Mouse (Mus musculus): ENCODE measurements around the gene Herpud2.
"Not testable (repeated sequence)": the region's sequence is repeated elsewhere in the genome, so short reads cannot be mapped to it uniquely, and the experiment has no call there.

Herpud2 gene

DNA sequence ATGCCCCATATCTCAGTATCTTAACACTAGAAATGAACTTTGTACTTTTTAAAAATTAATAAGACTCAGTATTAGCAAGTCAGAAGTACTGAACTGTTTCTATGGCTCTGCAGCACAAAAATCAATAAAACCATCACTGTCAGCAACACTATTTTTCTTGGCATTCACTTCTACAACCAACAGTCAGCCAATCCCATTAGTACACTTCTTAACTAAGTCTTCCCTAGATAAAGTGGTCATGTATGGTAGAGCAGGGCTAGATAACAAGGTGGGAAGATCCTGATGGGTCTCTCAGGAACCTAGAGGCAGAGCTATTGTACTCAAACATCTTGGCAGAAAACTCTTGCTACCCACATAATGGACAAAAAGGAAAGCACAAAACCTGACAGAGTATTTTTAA lies 7.7 kb downstream of the Herpud2 start:
- DNase-seq = no peak

DNA sequence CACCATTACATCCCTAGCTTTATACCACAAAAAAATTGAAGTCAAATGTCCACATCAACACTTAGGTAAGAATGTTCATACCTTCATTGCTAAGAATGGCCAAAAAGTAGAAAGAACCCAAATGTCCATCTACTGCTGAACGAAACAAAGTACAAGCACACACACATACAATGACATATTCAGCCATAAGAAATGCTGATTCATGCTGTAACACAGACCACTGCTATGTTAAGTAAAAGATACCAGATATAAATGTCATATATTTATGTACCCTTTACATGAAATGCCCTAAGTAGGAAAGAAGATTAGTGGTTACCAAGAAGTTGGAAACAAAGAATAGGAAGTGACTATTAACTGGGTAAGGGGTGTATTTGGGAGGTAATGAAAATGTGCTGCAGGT lies 8.6 kb downstream of the Herpud2 start:
- DNase-seq = no peak

DNA sequence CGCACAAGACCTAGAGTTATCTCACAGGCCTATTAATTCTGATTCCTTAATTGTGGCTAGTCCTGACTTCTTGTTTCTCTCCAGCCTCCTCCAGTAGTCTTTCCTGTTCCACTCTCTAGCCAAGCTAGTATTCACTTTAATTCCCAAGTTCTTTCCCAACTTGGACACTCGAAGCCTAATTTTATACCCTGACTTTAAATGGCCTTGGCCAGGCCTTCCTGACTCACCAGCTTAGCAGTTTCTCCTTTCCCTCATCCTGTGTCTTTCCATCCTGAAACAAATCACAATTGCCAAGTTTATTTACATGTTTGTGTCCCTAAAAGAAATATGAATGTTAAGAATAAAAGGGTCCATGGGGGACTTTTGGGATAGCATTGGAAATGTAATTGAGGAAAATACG lies 9.6 kb downstream of the Herpud2 start:
- no peak for DNase-seq

DNA sequence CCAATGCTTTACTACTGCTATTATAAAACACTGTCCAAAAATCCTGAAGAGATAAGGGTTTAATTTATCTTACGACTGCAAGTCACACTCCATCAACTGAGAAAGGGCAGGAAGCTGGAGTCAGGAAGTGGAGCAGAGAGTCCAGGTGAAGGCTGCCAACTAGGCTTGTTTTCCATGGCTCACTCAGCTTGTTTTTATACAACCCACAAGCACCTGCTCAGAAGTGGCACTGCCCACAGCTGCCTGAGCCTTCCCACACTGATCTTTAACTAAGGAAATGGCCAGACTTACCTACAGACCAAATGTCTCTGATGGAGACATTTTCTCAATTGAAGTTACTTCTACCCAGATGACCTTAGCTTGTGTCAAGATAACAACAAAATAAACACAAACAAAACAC lies 11.3 kb downstream of the Herpud2 start:
- no peak for DNase-seq

DNA sequence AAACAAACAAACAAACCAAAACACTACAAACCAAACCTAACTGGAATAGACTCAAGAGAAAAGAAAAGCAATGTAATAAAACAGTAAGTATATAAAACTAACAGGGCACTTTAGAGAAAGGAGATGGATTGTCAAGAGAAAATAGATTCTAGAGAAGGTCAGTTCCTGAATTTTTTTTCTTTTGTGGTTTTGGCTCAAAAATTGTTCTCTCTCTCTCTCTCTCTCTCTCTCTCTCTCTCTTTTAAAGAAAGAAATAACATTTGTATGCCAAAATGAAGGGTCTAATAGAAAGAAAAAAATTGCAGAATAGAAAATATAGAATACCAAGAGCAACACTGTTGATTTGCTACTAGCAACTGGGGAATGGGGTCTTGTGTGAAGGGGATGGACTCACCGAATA lies 12.7 kb downstream of the Herpud2 start:
- DNase-seq = no peak

DNA sequence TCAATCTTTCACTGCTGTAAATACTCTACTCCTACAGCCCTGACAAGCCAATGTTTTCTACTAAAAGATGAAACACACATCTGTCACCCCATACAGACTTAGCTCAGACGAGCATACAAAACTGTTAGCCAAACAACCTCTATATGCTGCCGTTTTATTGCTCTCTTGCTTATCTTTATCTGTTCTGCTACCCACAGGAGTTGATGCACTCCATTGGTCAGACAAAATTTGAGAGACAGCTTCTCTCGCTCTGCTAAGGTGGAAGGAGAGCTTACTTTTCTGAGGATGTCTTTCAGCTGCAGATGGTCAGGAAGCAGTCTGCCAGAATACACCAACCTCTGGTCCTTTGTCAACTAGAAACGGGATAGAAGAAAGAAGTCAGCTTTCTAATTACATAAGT lies 18.7 kb downstream of the Herpud2 start:
- no peak for DNase-seq

DNA sequence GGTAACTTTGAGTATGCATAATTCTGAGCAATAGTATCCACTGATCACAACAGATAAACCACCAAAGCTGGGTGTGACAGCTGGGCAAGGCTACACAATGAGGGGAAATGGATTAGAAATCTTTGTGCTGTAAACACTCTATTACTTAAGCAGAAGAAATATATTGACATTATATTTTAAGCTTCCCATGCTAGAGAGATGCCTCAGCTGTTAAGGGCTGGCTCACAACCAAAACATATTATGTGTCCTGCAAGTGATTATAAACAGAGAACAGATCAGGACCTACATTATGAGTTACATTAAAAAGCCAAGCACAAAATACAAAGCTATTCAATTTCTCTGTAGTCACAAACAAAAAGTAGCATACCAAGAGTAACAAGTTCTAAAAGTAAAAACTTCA lies 19.4 kb downstream of the Herpud2 start:
- no peak for DNase-seq

DNA sequence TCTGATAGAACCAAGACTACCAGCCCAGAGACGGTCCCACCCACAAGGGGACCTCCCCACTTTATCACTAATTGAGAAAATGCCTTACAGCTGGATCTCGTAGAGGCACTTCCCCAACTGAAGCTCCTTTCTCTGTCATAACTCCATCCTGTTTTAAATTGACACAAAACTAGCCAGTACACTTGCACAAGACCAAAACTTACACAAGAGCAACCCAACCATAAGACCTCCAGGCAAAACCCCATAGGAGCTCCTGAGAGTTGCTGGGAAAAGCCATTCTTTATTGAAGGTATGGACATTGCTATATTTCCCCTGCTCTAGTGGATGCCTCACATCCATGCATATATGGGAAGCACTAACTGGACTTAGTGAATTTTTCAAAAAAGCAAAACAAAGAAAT lies 27.6 kb downstream of the Herpud2 start:
- no peak for DNase-seq

DNA sequence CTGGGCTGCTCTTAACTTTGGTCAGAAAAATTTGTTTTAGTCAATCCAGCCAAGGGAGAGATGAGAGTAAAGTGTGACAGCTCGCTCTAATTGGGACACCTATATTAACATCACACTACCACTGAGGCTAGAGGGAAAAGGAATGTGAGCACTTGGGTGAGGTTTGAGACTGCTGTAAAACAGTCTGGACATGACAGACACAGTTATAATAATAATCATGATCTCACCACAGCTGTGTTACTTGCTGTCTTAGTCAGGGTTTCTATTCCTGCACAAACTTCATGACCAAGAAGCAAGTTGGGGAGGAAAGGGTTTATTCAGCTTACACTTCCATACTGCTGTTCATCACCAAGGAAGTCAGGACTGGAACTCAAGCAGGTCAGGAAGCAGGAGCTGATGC lies 28.0 kb downstream of the Herpud2 start:
- not testable (repeated sequence) for DNase-seq

DNA sequence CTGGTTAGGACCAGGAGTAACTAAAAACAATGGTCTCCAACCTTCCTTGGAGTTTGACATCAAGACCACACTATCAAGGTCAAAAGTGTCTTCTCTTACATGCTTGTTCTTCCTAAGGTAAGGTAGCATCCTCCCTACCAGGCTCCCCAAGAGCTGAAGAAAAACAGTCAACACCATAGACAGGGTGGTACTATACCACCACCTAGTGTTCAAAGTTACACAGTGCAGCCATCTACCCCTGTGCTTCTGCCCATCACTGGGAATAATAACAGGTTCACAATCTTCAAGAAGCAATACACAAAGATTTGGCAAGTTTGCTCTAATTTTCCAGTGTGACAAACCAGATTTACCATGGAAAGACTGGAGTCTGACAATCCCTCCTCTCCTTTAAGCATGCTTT lies 47.0 kb downstream of the Herpud2 start:
- no peak for DNase-seq

DNA sequence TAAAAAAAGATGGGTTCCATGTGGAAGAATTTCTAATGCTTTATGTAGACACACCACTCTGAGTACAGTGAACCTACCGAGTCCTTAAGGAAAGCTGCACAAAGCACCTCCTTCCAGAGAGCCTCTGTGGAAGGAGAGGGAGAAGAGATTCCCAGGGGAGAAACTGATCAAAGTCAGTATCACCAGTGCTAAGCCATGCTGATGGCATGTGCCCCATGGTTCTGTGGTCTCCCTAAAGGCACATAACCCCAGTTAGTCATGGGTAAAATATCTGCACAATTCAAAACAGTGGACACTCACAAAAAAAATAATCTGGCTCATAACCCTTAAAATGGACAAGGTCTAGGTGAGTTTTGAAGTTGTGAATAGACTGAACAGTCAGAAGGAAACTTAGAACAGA lies 48.7 kb downstream of the Herpud2 start:
- no peak for DNase-seq

DNA sequence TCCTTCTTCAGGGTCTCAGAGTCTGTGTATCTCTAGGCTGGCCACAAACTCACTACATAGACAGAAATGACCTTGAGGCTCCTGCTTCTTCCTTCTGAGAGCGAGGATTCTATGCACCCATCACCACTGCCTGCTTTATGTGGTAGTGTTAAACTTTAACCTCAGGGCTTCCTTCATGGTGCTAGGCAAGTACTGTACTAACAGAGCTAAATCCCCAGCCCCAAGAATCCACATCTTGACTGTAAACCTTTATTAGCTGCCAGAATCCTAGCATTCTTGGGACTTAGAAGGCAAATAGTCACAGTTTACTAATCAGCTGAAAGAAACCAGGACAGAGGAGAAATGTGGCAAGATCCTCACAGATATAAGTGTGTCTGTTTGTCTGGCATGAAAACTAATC lies 60.8 kb downstream of the Herpud2 start:
- DNase-seq = no peak

DNA sequence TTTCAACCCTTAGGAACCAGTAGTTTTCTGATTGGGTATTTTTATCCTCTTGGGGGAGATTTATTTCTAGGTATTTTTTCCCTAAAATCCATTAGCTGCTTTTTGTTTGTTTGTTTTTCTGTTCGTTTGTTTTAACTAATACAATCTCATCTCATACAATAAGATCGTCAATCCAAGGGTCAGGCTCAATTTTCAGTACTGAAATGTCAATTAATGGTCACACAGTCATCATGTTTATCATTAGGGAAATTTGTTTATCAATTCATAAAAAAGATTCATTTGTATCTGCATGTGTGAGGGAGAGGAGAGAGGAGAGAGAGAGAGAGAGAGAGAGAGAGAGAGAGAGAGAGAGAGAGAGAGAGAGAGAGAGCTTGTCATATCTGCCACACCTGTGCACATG lies 62.5 kb downstream of the Herpud2 start, which contains the start of gene Gm10181:
Gene Gm10181, plus strand, starts transcription at position 301 of the 400 bp plus-strand sequence.
- no peak for DNase-seq

DNA sequence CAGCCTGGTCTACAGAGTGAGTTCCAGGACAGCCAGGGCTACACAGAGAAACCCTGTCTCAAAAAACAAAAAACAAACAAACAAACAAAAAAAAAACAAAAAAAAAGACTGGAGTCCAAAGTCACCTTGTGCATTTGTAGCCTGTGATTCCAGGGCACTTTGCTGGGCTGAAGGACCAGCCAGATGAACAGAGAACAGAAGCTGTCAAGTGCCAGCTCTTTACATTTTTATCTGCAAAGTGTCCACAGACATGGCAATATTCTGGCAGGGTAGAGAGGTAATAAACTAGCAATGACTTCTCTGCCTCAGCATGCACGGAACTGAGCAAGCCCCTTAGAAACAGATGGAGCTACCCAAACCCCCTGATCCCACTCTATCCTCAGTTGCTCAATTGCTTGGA lies 75.1 kb downstream of the Herpud2 start:
- DNase-seq = no peak

DNA sequence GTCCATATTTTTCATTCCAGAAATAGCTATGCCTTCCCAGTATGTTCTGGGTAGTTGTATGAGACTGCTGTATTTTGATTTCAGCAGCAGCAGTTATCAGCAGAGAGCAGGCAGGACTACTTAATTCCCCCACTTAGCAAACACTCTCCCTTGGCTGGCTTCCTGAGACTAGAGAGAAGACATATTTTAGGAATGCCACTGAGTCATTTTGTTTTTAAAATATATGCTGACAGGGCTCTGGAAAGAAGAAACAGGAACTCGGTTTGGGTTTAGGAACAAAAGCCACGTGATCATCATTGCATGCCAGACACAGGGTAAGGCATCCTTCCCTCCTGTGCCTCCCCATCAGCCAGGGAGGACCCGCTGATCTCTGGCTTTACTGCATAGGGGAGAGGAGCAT lies 75.6 kb downstream of the Herpud2 start:
- DNase-seq = no peak

DNA sequence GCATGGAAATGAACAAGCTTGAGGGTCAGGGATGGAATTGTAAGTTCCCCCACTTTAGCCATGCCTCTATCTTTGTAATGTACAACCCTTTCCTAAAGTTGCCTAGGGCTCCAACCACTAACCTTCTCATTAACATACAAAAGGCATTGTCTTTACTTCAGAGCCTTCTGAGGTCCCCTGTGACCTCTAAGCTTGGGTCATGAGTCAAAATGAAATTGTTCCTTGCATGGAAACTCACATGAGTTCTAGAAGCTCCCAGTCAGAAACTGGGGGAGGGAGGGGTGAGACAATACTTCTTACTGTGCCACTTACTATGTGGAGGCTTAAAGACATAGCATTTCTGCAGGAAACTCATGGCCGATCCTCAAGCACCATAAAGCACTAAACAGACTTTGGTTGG lies 79.0 kb downstream of the Herpud2 start:
- DNase-seq = no peak

DNA sequence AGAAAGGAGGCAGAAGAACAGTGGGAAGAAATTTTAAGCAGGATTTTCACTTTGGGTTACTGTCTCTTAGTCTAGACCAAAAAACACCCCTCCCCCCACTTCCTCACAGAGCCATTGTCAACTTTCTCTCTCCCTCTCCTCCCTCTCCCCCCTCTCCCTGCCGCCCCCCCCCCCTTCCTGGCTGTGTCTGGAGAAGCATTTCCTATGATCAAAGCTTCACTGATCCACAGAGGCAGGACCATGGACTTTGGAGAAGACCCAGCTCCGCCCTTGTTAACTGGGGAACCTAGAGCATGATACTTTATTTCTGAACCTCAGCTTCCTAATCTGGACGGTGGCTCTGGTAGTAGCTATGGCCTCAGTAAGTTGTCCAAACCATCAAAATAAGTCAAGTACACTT lies 92.9 kb downstream of the Herpud2 start:
- DNase-seq = no peak
